Mouse (Mus musculus): ENCODE measurements around the gene Parp3. TPM values are rescaled to one million over a fixed set of nuclear protein-coding genes. Genes with fewer than 3 reads are reported as not detected.

Gene Parp3
- polyA plus RNA-seq, 1 experiment, result 26.8 TPM

- H3K4me3 ChIP-seq (ENCODE audit: insufficient read depth, poor library complexity, severe bottlenecking), result peak within 1 kb of the TSS; percentile 48
- H3K79me3 ChIP-seq (ENCODE audit: low read depth), result peaks cover 4% of the 10 kb centered on the region
- no peak for TF ChIP-seq CTCF (IDR thresholded peaks at IDR 0.05; ENCODE audit: control insufficient read depth, insufficient read depth, insufficient read length)
- peak; percentile 86 for TF ChIP-seq MAX (IDR thresholded peaks at IDR 0.05)
- TF ChIP-seq MYOD1 (IDR thresholded peaks at IDR 0.05; ENCODE audit: control insufficient read depth, insufficient read length, low read depth), result no peak
- TF ChIP-seq USF1 (IDR thresholded peaks at IDR 0.05; ENCODE audit: low read depth), result peak; percentile 26
- TF ChIP-seq FOSL1 (IDR thresholded peaks at IDR 0.05; ENCODE audit: insufficient read depth, low read length, poor library complexity, severe bottlenecking), result no peak
- no peaks in the 10 kb centered on the region for H3K36me3 ChIP-seq (ENCODE audit: control insufficient read depth, insufficient read depth)
- peak within 1 kb of the TSS; percentile 75 for H3ac ChIP-seq (ENCODE audit: control insufficient read depth, insufficient read length, low read depth)
- no peaks in the 10 kb centered on the region for H3K79me2 ChIP-seq (ENCODE audit: control insufficient read depth, insufficient read depth)
- no peaks in the 10 kb centered on the region for H3K27me3 ChIP-seq (ENCODE audit: control insufficient read depth, insufficient read depth, insufficient read length)
Measured at GRCm38 (mm10) chr9:106447348-106447747, 29.4 kb downstream of the Parp3 start, which contains the start of the genes Abhd14b and Abhd14a. Abhd14b (plus strand) TSS chr9:106447459. Abhd14a (minus strand) TSS chr9:106447678.

- Histone ChIP-seq H3K4me3 (ENCODE audit: insufficient read depth, poor library complexity, severe bottlenecking) (no peak overlapping the region), H3K36me3 (ENCODE audit: control insufficient read depth, insufficient read depth) (no peaks in the 10 kb centered on the region), H3K27me3 (ENCODE audit: control insufficient read depth, insufficient read depth, insufficient read length) (no peaks in the 10 kb centered on the region), H3K79me2 (ENCODE audit: control insufficient read depth, insufficient read depth) (no peaks in the 10 kb centered on the region), H3ac (ENCODE audit: control insufficient read depth, insufficient read length, low read depth) (no peak overlapping the region), H3K79me3 (ENCODE audit: low read depth) (no peaks in the 10 kb centered on the region)
- TF ChIP-seq USF1 (IDR thresholded peaks at IDR 0.05; ENCODE audit: low read depth) (no peak), FOSL1 (IDR thresholded peaks at IDR 0.05; ENCODE audit: insufficient read depth, low read length, poor library complexity, severe bottlenecking) (no peak)
Measured at GRCm38 (mm10) chr9:106444836-106445235, 31.9 kb downstream of the Parp3 start.

- Histone ChIP-seq H3K27me3 (ENCODE audit: control insufficient read depth, insufficient read depth, insufficient read length) (no peaks in the 10 kb centered on the region), H3K4me3 (ENCODE audit: insufficient read depth, poor library complexity, severe bottlenecking) (no peak overlapping the region), H3K79me2 (ENCODE audit: control insufficient read depth, insufficient read depth) (no peaks in the 10 kb centered on the region), H3ac (ENCODE audit: control insufficient read depth, insufficient read length, low read depth) (no peak overlapping the region), H3K79me3 (ENCODE audit: low read depth) (no peaks in the 10 kb centered on the region), H3K36me3 (ENCODE audit: control insufficient read depth, insufficient read depth) (no peaks in the 10 kb centered on the region)
- TF ChIP-seq CTCF (IDR thresholded peaks at IDR 0.05; ENCODE audit: control insufficient read depth, insufficient read depth, insufficient read length) (no peak), MAX (IDR thresholded peaks at IDR 0.05) (no peak), MYOG (IDR thresholded peaks at IDR 0.05; ENCODE audit: control insufficient read depth, extremely low read depth, insufficient read length) (no peak)
Measured at GRCm38 (mm10) chr9:106442680-106443079, 34.1 kb downstream of the Parp3 start.

- no peak overlapping the region for H3K4me3 ChIP-seq (ENCODE audit: insufficient read depth, poor library complexity, severe bottlenecking)
- peaks cover 15% of the 10 kb centered on the region for H3K36me3 ChIP-seq (ENCODE audit: control insufficient read depth, insufficient read depth)
- H3K79me2 ChIP-seq (ENCODE audit: control insufficient read depth, insufficient read depth), result peaks cover 7% of the 10 kb centered on the region
- TF ChIP-seq CEBPB (IDR thresholded peaks at IDR 0.05; ENCODE audit: low read depth) (no peak), MYOG (IDR thresholded peaks at IDR 0.05; ENCODE audit: control insufficient read depth, extremely low read depth, insufficient read length) (no peak), FOSL1 (IDR thresholded peaks at IDR 0.05; ENCODE audit: insufficient read depth, low read length, poor library complexity, severe bottlenecking) (no peak), MAX (IDR thresholded peaks at IDR 0.05) (no peak), MYOD1 (IDR thresholded peaks at IDR 0.05; ENCODE audit: control insufficient read depth, insufficient read length, low read depth) (no peak), CTCF (IDR thresholded peaks at IDR 0.05; ENCODE audit: control insufficient read depth, insufficient read depth, insufficient read length) (no peak), USF1 (IDR thresholded peaks at IDR 0.05; ENCODE audit: low read depth) (no peak)
- H3ac ChIP-seq (ENCODE audit: control insufficient read depth, insufficient read length, low read depth), result no peak overlapping the region
- H3K79me3 ChIP-seq (ENCODE audit: low read depth), result peaks cover 3% of the 10 kb centered on the region
- H3K27me3 ChIP-seq (ENCODE audit: control insufficient read depth, insufficient read depth, insufficient read length), result no peaks in the 10 kb centered on the region
Measured at GRCm38 (mm10) chr9:106436566-106436965, 40.2 kb downstream of the Parp3 start.

GRCm38 (mm10) chr9:106433389-106433788, 43.4 kb downstream of the Parp3 start:
- H3K79me2 ChIP-seq (ENCODE audit: control insufficient read depth, insufficient read depth), result peaks cover 27% of the 10 kb centered on the region
- H3ac ChIP-seq (ENCODE audit: control insufficient read depth, insufficient read length, low read depth), result no peak overlapping the region
- TF ChIP-seq CEBPB (IDR thresholded peaks at IDR 0.05; ENCODE audit: low read depth) (no peak), CTCF (IDR thresholded peaks at IDR 0.05; ENCODE audit: control insufficient read depth, insufficient read depth, insufficient read length) (no peak), FOSL1 (IDR thresholded peaks at IDR 0.05; ENCODE audit: insufficient read depth, low read length, poor library complexity, severe bottlenecking) (no peak), USF1 (IDR thresholded peaks at IDR 0.05; ENCODE audit: low read depth) (no peak), MYOG (IDR thresholded peaks at IDR 0.05; ENCODE audit: control insufficient read depth, extremely low read depth, insufficient read length) (no peak), MYOD1 (IDR thresholded peaks at IDR 0.05; ENCODE audit: control insufficient read depth, insufficient read length, low read depth) (no peak), MAX (IDR thresholded peaks at IDR 0.05) (no peak)
- no peaks in the 10 kb centered on the region for H3K27me3 ChIP-seq (ENCODE audit: control insufficient read depth, insufficient read depth, insufficient read length)
- H3K79me3 ChIP-seq (ENCODE audit: low read depth), result peaks cover 15% of the 10 kb centered on the region
- no peak overlapping the region for H3K4me3 ChIP-seq (ENCODE audit: insufficient read depth, poor library complexity, severe bottlenecking)
- H3K36me3 ChIP-seq (ENCODE audit: control insufficient read depth, insufficient read depth), result peaks cover 24% of the 10 kb centered on the region

GRCm38 (mm10) chr9:106430015-106430264, 46.8 kb downstream of the Parp3 start:
- Histone ChIP-seq H3K79me2 (ENCODE audit: control insufficient read depth, insufficient read depth) (peaks cover 27% of the 10 kb centered on the region), H3K27me3 (ENCODE audit: control insufficient read depth, insufficient read depth, insufficient read length) (no peaks in the 10 kb centered on the region), H3ac (ENCODE audit: control insufficient read depth, insufficient read length, low read depth) (peak overlapping the region; percentile 99), H3K36me3 (ENCODE audit: control insufficient read depth, insufficient read depth) (peaks cover 24% of the 10 kb centered on the region), H3K79me3 (ENCODE audit: low read depth) (peaks cover 15% of the 10 kb centered on the region), H3K4me3 (ENCODE audit: insufficient read depth, poor library complexity, severe bottlenecking) (peak overlapping the region; percentile 55)
- TF ChIP-seq MAX (IDR thresholded peaks at IDR 0.05) (peak; percentile 1), CTCF (IDR thresholded peaks at IDR 0.05; ENCODE audit: control insufficient read depth, insufficient read depth, insufficient read length) (no peak), CEBPB (IDR thresholded peaks at IDR 0.05; ENCODE audit: low read depth) (no peak)
